Mouse (Mus musculus): ENCODE results near the gene Agpat4. TPM values are rescaled to one million over a fixed set of nuclear protein-coding genes. Genes with fewer than 3 reads are reported as not detected.

The Agpat4 gene
- total and polyA plus RNA-seq, 2 experiments from 2014 or later: 9.2 to 13.4 TPM

GRCm38 (mm10) chr17:12123168-12123567 lies 4.7 kb downstream of the Agpat4 start:
- Histone ChIP-seq H3K9ac (replicated peaks; ENCODE audit: low read depth, low read length) (no peak overlapping the region), H3K4me3 (ENCODE audit: low read depth, low read length) (no peak overlapping the region), H3K4me1 (ENCODE audit: control insufficient read depth, insufficient read depth) (no peaks in the 10 kb centered on the region), H3K36me3 (replicated peaks; ENCODE audit: control insufficient read depth, insufficient read depth, low read length) (peaks cover 6% of the 10 kb centered on the region; the same call in 1 of the 2 replicates), H3K9me3 (replicated peaks; ENCODE audit: control insufficient read depth, low read length) (no peaks in the 10 kb centered on the region; the same call in 1 of the 2 replicates), H3K27me3 (ENCODE audit: control insufficient read depth, insufficient read depth, low read length) (no peaks in the 10 kb centered on the region), H3K27ac (ENCODE audit: low read depth) (no peak overlapping the region), H3K4me2 (ENCODE audit: low read depth, low read length) (no peak overlapping the region)
- WGBS: 40% methylated on average over 3 of the region's 3 CpGs
- TF ChIP-seq EP300 (IDR thresholded peaks at IDR 0.05; ENCODE audit: low read depth): no peak
- TF ChIP-seq CTCF (IDR thresholded peaks at IDR 0.05; ENCODE audit: low read depth): no peak
- ATAC-seq (ENCODE audit: insufficient read depth, low read depth) (no peak), DNase-seq (ENCODE audit: low spot score) (no peak)

GRCm38 (mm10) chr17:12127056-12127455 lies 8.6 kb downstream of the Agpat4 start:
- Histone ChIP-seq H3K4me3 (ENCODE audit: low read depth, low read length) (no peak overlapping the region), H3K36me3 (replicated peaks; ENCODE audit: control insufficient read depth, insufficient read depth, low read length) (peaks cover 6% of the 10 kb centered on the region; the same call in 1 of the 2 replicates), H3K27ac (ENCODE audit: low read depth) (no peak overlapping the region), H3K4me2 (ENCODE audit: low read depth, low read length) (no peak overlapping the region), H3K27me3 (ENCODE audit: control insufficient read depth, insufficient read depth, low read length) (no peaks in the 10 kb centered on the region), H3K9me3 (replicated peaks; ENCODE audit: control insufficient read depth, low read length) (no peaks in the 10 kb centered on the region; the same call in 1 of the 2 replicates), H3K4me1 (ENCODE audit: control insufficient read depth, insufficient read depth) (no peaks in the 10 kb centered on the region), H3K9ac (replicated peaks; ENCODE audit: low read depth, low read length) (no peak overlapping the region)
- no peak for DNase-seq (ENCODE audit: low spot score)
- ATAC-seq (ENCODE audit: insufficient read depth, low read depth): no peak; the same call in 1 of the 2 replicates
- WGBS: 66% methylated on average over 4 of the region's 4 CpGs
- TF ChIP-seq EP300 (IDR thresholded peaks at IDR 0.05; ENCODE audit: low read depth): no peak
- TF ChIP-seq CTCF (IDR thresholded peaks at IDR 0.05; ENCODE audit: low read depth): no peak

GRCm38 (mm10) chr17:12128976-12129375 lies 10.5 kb downstream of the Agpat4 start:
- no peaks in the 10 kb centered on the region; the same call in 1 of the 2 replicates for H3K9me3 ChIP-seq (replicated peaks; ENCODE audit: control insufficient read depth, low read length)
- 82% methylated on average over 2 of the region's 2 CpGs for WGBS
- H3K4me3 ChIP-seq (ENCODE audit: low read depth, low read length): no peak overlapping the region
- ATAC-seq (ENCODE audit: insufficient read depth, low read depth) (no peak), DNase-seq (ENCODE audit: low spot score) (no peak)
- no peak overlapping the region for H3K4me2 ChIP-seq (ENCODE audit: low read depth, low read length)
- H3K4me1 ChIP-seq (ENCODE audit: control insufficient read depth, insufficient read depth): no peaks in the 10 kb centered on the region
- H3K27ac ChIP-seq (ENCODE audit: low read depth): no peak overlapping the region
- H3K9ac ChIP-seq (replicated peaks; ENCODE audit: low read depth, low read length): no peak overlapping the region
- H3K36me3 ChIP-seq (replicated peaks; ENCODE audit: control insufficient read depth, insufficient read depth, low read length): peaks cover 6% of the 10 kb centered on the region; the same call in 1 of the 2 replicates
- H3K27me3 ChIP-seq (ENCODE audit: control insufficient read depth, insufficient read depth, low read length): no peaks in the 10 kb centered on the region
- TF ChIP-seq CTCF (IDR thresholded peaks at IDR 0.05; ENCODE audit: low read depth) (no peak), EP300 (IDR thresholded peaks at IDR 0.05; ENCODE audit: low read depth) (no peak)

- Histone ChIP-seq H3K27ac (ENCODE audit: low read depth) (no peak overlapping the region), H3K36me3 (replicated peaks; ENCODE audit: control insufficient read depth, insufficient read depth, low read length) (no peaks in the 10 kb centered on the region), H3K9ac (replicated peaks; ENCODE audit: low read depth, low read length) (no peak overlapping the region), H3K4me2 (ENCODE audit: low read depth, low read length) (no peak overlapping the region), H3K4me1 (ENCODE audit: control insufficient read depth, insufficient read depth) (no peaks in the 10 kb centered on the region), H3K9me3 (replicated peaks; ENCODE audit: control insufficient read depth, low read length) (no peaks in the 10 kb centered on the region), H3K27me3 (ENCODE audit: control insufficient read depth, insufficient read depth, low read length) (no peaks in the 10 kb centered on the region), H3K4me3 (ENCODE audit: low read depth, low read length) (no peak overlapping the region)
- DNase-seq (ENCODE audit: low spot score) (no peak), ATAC-seq (ENCODE audit: insufficient read depth, low read depth) (no peak)
- TF ChIP-seq CTCF (IDR thresholded peaks at IDR 0.05; ENCODE audit: low read depth) (no peak), EP300 (IDR thresholded peaks at IDR 0.05; ENCODE audit: low read depth) (no peak)
- 54% methylated on average over 5 of the region's 5 CpGs for WGBS
Measured at GRCm38 (mm10) chr17:12131171-12131570, 12.7 kb downstream of the Agpat4 start.

GRCm38 (mm10) chr17:12131581-12131980 lies 13.1 kb downstream of the Agpat4 start:
- Histone ChIP-seq H3K27me3 (ENCODE audit: control insufficient read depth, insufficient read depth, low read length) (no peaks in the 10 kb centered on the region), H3K4me3 (ENCODE audit: low read depth, low read length) (no peak overlapping the region), H3K9me3 (replicated peaks; ENCODE audit: control insufficient read depth, low read length) (no peaks in the 10 kb centered on the region), H3K4me2 (ENCODE audit: low read depth, low read length) (no peak overlapping the region), H3K27ac (ENCODE audit: low read depth) (no peak overlapping the region), H3K36me3 (replicated peaks; ENCODE audit: control insufficient read depth, insufficient read depth, low read length) (no peaks in the 10 kb centered on the region), H3K9ac (replicated peaks; ENCODE audit: low read depth, low read length) (no peak overlapping the region), H3K4me1 (ENCODE audit: control insufficient read depth, insufficient read depth) (no peaks in the 10 kb centered on the region)
- 82% methylated on average over 7 of the region's 7 CpGs for WGBS
- DNase-seq (ENCODE audit: low spot score) (no peak), ATAC-seq (ENCODE audit: insufficient read depth, low read depth) (no peak)
- TF ChIP-seq CTCF (IDR thresholded peaks at IDR 0.05; ENCODE audit: low read depth) (no peak), EP300 (IDR thresholded peaks at IDR 0.05; ENCODE audit: low read depth) (no peak)

- Histone ChIP-seq H3K9me3 (replicated peaks; ENCODE audit: control insufficient read depth, low read length) (no peaks in the 10 kb centered on the region), H3K9ac (replicated peaks; ENCODE audit: low read depth, low read length) (no peak overlapping the region), H3K27ac (ENCODE audit: low read depth) (no peak overlapping the region), H3K36me3 (replicated peaks; ENCODE audit: control insufficient read depth, insufficient read depth, low read length) (no peaks in the 10 kb centered on the region), H3K4me1 (ENCODE audit: control insufficient read depth, insufficient read depth) (no peaks in the 10 kb centered on the region), H3K4me3 (ENCODE audit: low read depth, low read length) (no peak overlapping the region), H3K4me2 (ENCODE audit: low read depth, low read length) (no peak overlapping the region), H3K27me3 (ENCODE audit: control insufficient read depth, insufficient read depth, low read length) (no peaks in the 10 kb centered on the region)
- ATAC-seq (ENCODE audit: insufficient read depth, low read depth): no peak
- DNase-seq (ENCODE audit: low spot score): no peak
- TF ChIP-seq CTCF (IDR thresholded peaks at IDR 0.05; ENCODE audit: low read depth) (no peak), EP300 (IDR thresholded peaks at IDR 0.05; ENCODE audit: low read depth) (no peak)
- 92% methylated on average over 3 of the region's 3 CpGs for WGBS
Measured at GRCm38 (mm10) chr17:12132904-12133303, 14.4 kb downstream of the Agpat4 start.

Data from heart, postnatal 0 days (tissue).